Mouse (Mus musculus): ENCODE results near the gene Ormdl3.

DNA sequence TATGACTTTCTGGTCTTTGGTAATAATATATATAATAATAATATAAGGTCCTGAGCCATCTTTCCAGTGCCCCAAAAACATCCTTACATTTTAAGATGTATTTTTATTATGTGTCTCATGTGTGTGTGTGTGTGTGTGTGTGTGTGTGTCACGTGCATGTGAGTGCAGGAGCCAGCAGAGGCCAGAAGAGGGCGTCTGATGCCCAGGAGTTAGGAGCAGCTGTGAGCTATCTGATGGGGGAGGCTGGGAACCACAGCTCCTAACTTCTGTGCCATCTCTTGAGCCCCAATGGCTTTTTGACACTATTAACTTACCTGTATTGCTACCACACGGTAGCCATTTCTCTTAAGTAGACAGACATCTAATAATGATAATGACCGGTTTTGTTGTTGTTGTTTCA is 33.2 kb downstream of the Ormdl3 start:
- no peak for TF ChIP-seq CTCF (IDR thresholded peaks at IDR 0.05)
- TF ChIP-seq EP300 (IDR thresholded peaks at IDR 0.05): no peak
